Mouse (Mus musculus): ENCODE data around the gene Slc2a6.

- no peak for TF ChIP-seq CTCF (IDR thresholded peaks at IDR 0.05; ENCODE audit: control insufficient read depth, insufficient read depth, insufficient read length)
- TF ChIP-seq USF1 (IDR thresholded peaks at IDR 0.05; ENCODE audit: low read depth), result no peak
- no peak for TF ChIP-seq MAX (IDR thresholded peaks at IDR 0.05)
- TF ChIP-seq CEBPB (IDR thresholded peaks at IDR 0.05; ENCODE audit: low read depth), result no peak
- no peak for TF ChIP-seq MYOG (IDR thresholded peaks at IDR 0.05; ENCODE audit: control insufficient read depth, extremely low read depth, insufficient read length)
Observed at GRCm38 (mm10) chr2:27036003-27036402, 8.2 kb upstream of the Slc2a6 start.
